ENCODE assay signal across 8 mouse cellular contexts in genomic region chr10:81351678-81352291, GRCm38 (mm10). TPM values are rescaled to one million over a fixed set of nuclear protein-coding genes. Genes with fewer than 3 reads are reported as not detected.
DNase-seq lines count a peak whose midpoint lies in the region; ATAC-seq and TF ChIP-seq lines count a peak whose summit lies in the region.

No protein-coding gene starts in this region.

- peaks cover 14% of the 10 kb centered on the region for H3K79me2 ChIP-seq in C2C12 (ENCODE audit: control insufficient read depth, insufficient read depth)

- peaks cover 62% of the 10 kb centered on the region for H3K4me1 ChIP-seq in embryonic facial prominence, embryonic 10.5 days

- no peak overlapping the region for H3ac ChIP-seq in C2C12 (ENCODE audit: control insufficient read depth, insufficient read length, low read depth)

- TF ChIP-seq CTCF in C2C12 (IDR thresholded peaks at IDR 0.05; ENCODE audit: control insufficient read depth, insufficient read depth, insufficient read length): no peak

- H3K4me3 ChIP-seq in C2C12 (ENCODE audit: insufficient read depth, poor library complexity, severe bottlenecking): no peak overlapping the region
- peak overlapping the region; percentile 25; the same call in 1 of the 2 replicates for H3K4me3 ChIP-seq in embryonic facial prominence, embryonic 10.5 days

- peak; percentile 89 for DNase-seq in A20 (ENCODE audit: low read depth, low spot score)
- no peak for DNase-seq in embryonic facial prominence, embryonic 10.5 days (ENCODE audit: low spot score)
- DNase-seq in right cerebral cortex, postnatal 25 days: no peak
- DNase-seq in adrenal gland, postnatal 10 days: no peak
- no peak for DNase-seq in right cerebral cortex, postnatal 36 days (ENCODE audit: low spot score in 2 of 2)
- DNase-seq in gastrocnemius, adult 18-20 months (ENCODE audit: low spot score): no peak

- H3K27ac ChIP-seq in embryonic facial prominence, embryonic 10.5 days (replicated peaks): no peak overlapping the region

- no peaks in the 10 kb centered on the region for H3K9me3 ChIP-seq in embryonic facial prominence, embryonic 10.5 days

- no peaks in the 10 kb centered on the region for H3K27me3 ChIP-seq in C2C12 (ENCODE audit: control insufficient read depth, insufficient read depth, insufficient read length)
- H3K27me3 ChIP-seq in embryonic facial prominence, embryonic 10.5 days (replicated peaks; ENCODE audit: low read depth, poor library complexity, severe bottlenecking): peaks cover 39% of the 10 kb centered on the region

- 22% methylated on average over 9 of the region's 9 CpGs for WGBS in embryonic facial prominence, embryonic 10.5 days

- H3K36me3 ChIP-seq in C2C12 (ENCODE audit: control insufficient read depth, insufficient read depth): peaks cover 16% of the 10 kb centered on the region
- peaks cover 19% of the 10 kb centered on the region for H3K36me3 ChIP-seq in embryonic facial prominence, embryonic 10.5 days (replicated peaks)

- peaks cover 5% of the 10 kb centered on the region for H3K79me3 ChIP-seq in C2C12 (ENCODE audit: low read depth)

- peak; percentile 32 for ATAC-seq in megakaryocyte progenitor cell, adult 5-6 weeks (replicated peaks; ENCODE audit: poor library complexity)

TF ChIP-seq in C2C12, 6 proteins besides CTCF, POLR2A, EP300 and RAD21:
- TF ChIP-seq CEBPB (IDR thresholded peaks at IDR 0.05; ENCODE audit: low read depth) (no peak), MYOD1 (IDR thresholded peaks at IDR 0.05; ENCODE audit: control insufficient read depth, insufficient read length, low read depth) (peak; percentile 10), MAX (IDR thresholded peaks at IDR 0.05) (no peak)

RNA-seq across cellular contexts. Expression of gene Hmg20b, which starts 1.5 kb away (rescaled TPM):
- 89.0 TPM for polyA plus RNA-seq in C2C12 (2012; fragmentation: generic; extraction: Trizol)
- polyA plus RNA-seq in embryonic facial prominence, embryonic 10.5 days (2016; fragmentation: Nextera tagmentation; extraction: Ambion mirVana): 114 and 122 TPM in 2 replicates
- 24.5 and 29.0 TPM in 2 replicates for total RNA-seq in megakaryocyte progenitor cell, adult 5-6 weeks (2015)
- total RNA-seq in megakaryocyte progenitor cell, adult 5-6 weeks (2017): 22.2 and 32.3 TPM in 2 replicates
- total RNA-seq in adrenal gland, postnatal 10 days (2021): 10 to 100 TPM; 81.2 to 97.5 TPM
- total RNA-seq in gastrocnemius, adult 18-20 months (2021): 10 to 100 TPM; 14.7 to 19.6 TPM

RNA-seq across cellular contexts. Expression of gene Mfsd12, which starts 5.5 kb away (rescaled TPM):
- polyA plus RNA-seq in C2C12 (2012; fragmentation: generic; extraction: Trizol): 8.2 TPM
- polyA plus RNA-seq in embryonic facial prominence, embryonic 10.5 days (2016; fragmentation: Nextera tagmentation; extraction: Ambion mirVana): 7.8 and 8.3 TPM in 2 replicates
- total RNA-seq in megakaryocyte progenitor cell, adult 5-6 weeks (2015): 6.7 and 7.0 TPM in 2 replicates
- total RNA-seq in megakaryocyte progenitor cell, adult 5-6 weeks (2017): 12.1 and 12.6 TPM in 2 replicates
- 10 to 100 TPM; 17.8 to 22.8 TPM for total RNA-seq in adrenal gland, postnatal 10 days (2021)
- 1 to 10 TPM; 2.3 to 2.8 TPM for total RNA-seq in gastrocnemius, adult 18-20 months (2021)

RNA-seq across cellular contexts. Expression of gene Gipc3, which starts 8.7 kb away (rescaled TPM):
- polyA plus RNA-seq in C2C12 (2012; fragmentation: generic; extraction: Trizol): 0.08 TPM
- not detected in 2 replicates for polyA plus RNA-seq in embryonic facial prominence, embryonic 10.5 days (2016; fragmentation: Nextera tagmentation; extraction: Ambion mirVana)
- total RNA-seq in megakaryocyte progenitor cell, adult 5-6 weeks (2015): 0.32 TPM in 1 of 2 replicates, not detected in the other
- 0.17 TPM in 1 of 2 replicates, not detected in the other for total RNA-seq in megakaryocyte progenitor cell, adult 5-6 weeks (2017)
- 1 to 10 TPM; 3.6 to 4.0 TPM for total RNA-seq in adrenal gland, postnatal 10 days (2021)
- total RNA-seq in gastrocnemius, adult 18-20 months (2021): 1 to 10 TPM in 1 of 2 experiments, under 1 TPM in 1; 0.39 to 1.4 TPM

RNA-seq across cellular contexts. Expression of gene 4930404N11Rik, which starts 13.8 kb away (rescaled TPM):
- 0.51 TPM for polyA plus RNA-seq in C2C12 (2012; fragmentation: generic; extraction: Trizol)
- 0.47 and 0.76 TPM in 2 replicates for polyA plus RNA-seq in embryonic facial prominence, embryonic 10.5 days (2016; fragmentation: Nextera tagmentation; extraction: Ambion mirVana)
- 0.59 and 0.99 TPM in 2 replicates for total RNA-seq in megakaryocyte progenitor cell, adult 5-6 weeks (2015)
- 0.92 and 2.2 TPM in 2 replicates for total RNA-seq in megakaryocyte progenitor cell, adult 5-6 weeks (2017)
- 1 to 10 TPM; 1.1 to 2.3 TPM for total RNA-seq in adrenal gland, postnatal 10 days (2021)
- total RNA-seq in gastrocnemius, adult 18-20 months (2021): under 1 TPM; 0.23 to 0.66 TPM

RNA-seq across cellular contexts. Expression of gene Tbxa2r, which starts 23.3 kb away (rescaled TPM):
- 0.02 TPM for polyA plus RNA-seq in C2C12 (2012; fragmentation: generic; extraction: Trizol)
- polyA plus RNA-seq in embryonic facial prominence, embryonic 10.5 days (2016; fragmentation: Nextera tagmentation; extraction: Ambion mirVana): 3.1 and 3.6 TPM in 2 replicates
- total RNA-seq in megakaryocyte progenitor cell, adult 5-6 weeks (2015): 0.20 and 0.47 TPM in 2 replicates
- 0.47 TPM in 1 of 2 replicates, not detected in the other for total RNA-seq in megakaryocyte progenitor cell, adult 5-6 weeks (2017)
- 10 to 100 TPM; 24.5 to 31.8 TPM for total RNA-seq in adrenal gland, postnatal 10 days (2021)
- under 1 TPM; 0.16 to 0.55 TPM for total RNA-seq in gastrocnemius, adult 18-20 months (2021)
